Mouse (Mus musculus): Measurements from ENCODE around the gene Olah.
A peak's percentile ranks its signal among the peaks of the same experiment; 100 is the strongest.

- TF ChIP-seq ZC3H11A (IDR thresholded peaks at IDR 0.05; ENCODE audit: low read depth, low read length) (no peak), CTCF (IDR thresholded peaks at IDR 0.05 in 2 of 3, conservative IDR thresholded peaks at IDR 0.05 in 1 of 3; ENCODE audit: control insufficient read depth in 1 of 3, insufficient read depth in 1 of 3, low read depth in 2 of 3, low read length in 3 of 3, poor library complexity in 1 of 3, severe bottlenecking in 1 of 3) (no peak), POLR2A (IDR thresholded peaks at IDR 0.05; ENCODE audit: control insufficient read depth in 1 of 2, insufficient read depth in 1 of 2, low read depth in 1 of 2, low read length in 2 of 2, poor library complexity in 1 of 2) (no peak), MXI1 (IDR thresholded peaks at IDR 0.05; ENCODE audit: low read depth, low read length) (peak; percentile 82; the same call in 1 of the 2 replicates), TAL1 (IDR thresholded peaks at IDR 0.05; ENCODE audit: low read length) (no peak), EP300 (IDR thresholded peaks at IDR 0.05; ENCODE audit: low read depth in 1 of 2, low read length in 2 of 2) (no peak)
These were observed 27.5 kb upstream of the Olah start for GRCm38 (mm10) chr2:3424579-3424910.
